Mouse (Mus musculus): ENCODE measurements around the gene Atp6v1d. TPM values are rescaled to one million over a fixed set of nuclear protein-coding genes. Genes with fewer than 3 reads are reported as not detected.

Gene Atp6v1d
- total RNA-seq, 4 experiments from 2014 or later, result 62.2 to 64.5 (median 63.4) TPM

DNA sequence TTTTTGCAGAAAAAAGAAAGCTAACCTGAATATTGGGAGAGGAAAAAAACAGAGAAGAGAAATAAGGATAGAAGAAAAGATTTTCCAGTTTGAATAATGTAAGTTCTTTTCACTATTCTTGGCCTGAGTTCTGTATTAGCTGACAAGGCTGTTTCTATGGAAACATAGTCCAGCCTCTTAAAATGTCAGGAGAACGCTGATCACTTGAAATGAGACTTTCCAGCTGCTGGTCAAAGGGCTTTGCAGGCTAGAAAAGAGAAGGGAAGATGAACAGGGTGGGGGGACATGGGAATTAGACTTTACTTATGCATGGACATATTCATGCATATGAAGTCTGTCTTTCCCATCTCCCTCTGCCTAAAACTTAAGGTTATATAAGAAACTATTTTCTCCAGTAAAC is 67.2 kb downstream of the Atp6v1d start:
- DNase-seq (ENCODE audit: low spot score in 2 of 2), result no peak

DNA sequence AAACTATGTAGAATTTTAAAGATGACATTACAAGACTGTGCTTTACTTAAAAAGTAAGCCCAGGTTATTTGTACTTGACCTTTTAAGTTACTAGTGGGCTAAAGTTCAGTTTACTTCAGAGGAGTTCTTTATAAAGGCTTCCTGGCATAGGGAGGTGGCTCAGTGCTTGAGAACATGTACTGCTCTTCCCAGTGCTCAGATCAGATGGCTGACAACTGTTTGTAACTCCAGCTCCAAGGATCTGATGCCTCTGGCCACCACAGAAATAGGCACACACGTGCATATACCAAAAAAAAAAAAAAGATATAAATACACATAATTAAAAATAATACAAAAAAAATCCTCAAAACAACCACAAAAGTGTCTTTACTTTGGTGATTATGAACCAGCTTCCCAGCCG is 70.6 kb downstream of the Atp6v1d start:
- DNase-seq (ENCODE audit: low spot score in 2 of 2), result peak; percentile 7 to 13

Other genes with a start within 250 kb of the Atp6v1d start
- not detected for gene Fam71d, start 170.1 kb downstream of the Atp6v1d start, total RNA-seq (2022)
- 10 to 100 TPM; 12.9 to 21.2 (median 17.2) TPM for gene Mpp5, start 112.7 kb downstream of the Atp6v1d start, total RNA-seq (2022)
- gene Eif2s1, start 181 bp upstream of the Atp6v1d start, total RNA-seq (2022), result 10 to 100 TPM; 36.4 to 44.5 (median 39.9) TPM
- not detected for gene Plek2, start 45.3 kb upstream of the Atp6v1d start, total RNA-seq (2022)
- gene Tmem229b, start 146.0 kb upstream of the Atp6v1d start, total RNA-seq (2022), result 1 to 10 TPM; 1.8 to 6.6 (median 3.4) TPM
- gene Plekhh1, start 167.5 kb upstream of the Atp6v1d start, total RNA-seq (2022), result 1 to 10 TPM in 3 of 4 experiments, under 1 TPM in 1; 0.61 to 2.7 (median 1.5) TPM
- gene Pigh, start 228.0 kb upstream of the Atp6v1d start, total RNA-seq (2022), result 1 to 10 TPM; 1.6 to 2.3 (median 1.9) TPM

Data from gastrocnemius, adult 8-10 months (tissue).